Mouse (Mus musculus) gastrocnemius, postnatal 4 days (tissue): ENCODE measurements around the gene Trpv3. TPM values are rescaled to one million over a fixed set of nuclear protein-coding genes. Genes with fewer than 3 reads are reported as not detected.
A peak's percentile ranks its signal among the peaks of the same experiment; 100 is the strongest.

ENCODE experiments used
- DNase-seq, 2 experiments: peaks; one replicate each; pipeline ENCODE4 v3.0.0; 2021 to 2022; ENCODE audit warnings: low spot score in 2 of 2, mixed read lengths in 2 of 2
- long read RNA-seq, 2 experiments: library from polyadenylated mRNA; stranded (forward); transcript quantifications; one replicate each; pipeline ENCODE4 v2.0.0; 2021
- total RNA-seq, 2 experiments: library from RNA; stranded (reverse); gene quantifications; 2 replicates each; pipeline ENCODE4 v1.2.3; 2021

Trpv3 gene
- under 1 TPM in 1 of 2 experiments, not detected in 1; 0.05 TPM for total RNA-seq
- long read RNA-seq, experiment 1, partial matches to known transcripts = 0 of 1 reads
- long read RNA-seq, experiment 1, other reads (novel, unspliced or antisense) = 1 of 1 reads
- long read RNA-seq, experiment 2 = 0 reads

DNA sequence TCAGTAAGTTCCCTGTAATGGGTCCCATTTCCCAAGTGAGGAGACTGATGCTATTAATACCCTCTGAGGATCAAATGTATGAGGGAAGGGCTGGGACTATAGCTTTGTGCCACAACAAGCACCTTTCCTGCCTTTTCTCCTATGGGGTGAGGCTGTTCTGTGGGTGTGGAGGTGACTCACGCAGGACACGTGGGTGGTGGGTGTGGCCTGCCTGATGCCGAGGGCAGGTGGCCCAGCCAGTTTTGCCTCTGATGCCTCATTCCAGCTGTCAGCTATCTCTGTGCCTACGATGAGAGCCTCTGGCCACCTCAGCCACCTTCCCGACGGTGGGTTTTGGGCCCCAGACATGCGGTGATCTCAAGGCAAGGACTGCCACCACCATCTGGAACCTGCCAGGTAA lies at the start of gene Trpv3:
Trpv3 (plus strand) TSS at position 122 of the 400 bp plus-strand sequence.
- DNase-seq = no peak

DNA sequence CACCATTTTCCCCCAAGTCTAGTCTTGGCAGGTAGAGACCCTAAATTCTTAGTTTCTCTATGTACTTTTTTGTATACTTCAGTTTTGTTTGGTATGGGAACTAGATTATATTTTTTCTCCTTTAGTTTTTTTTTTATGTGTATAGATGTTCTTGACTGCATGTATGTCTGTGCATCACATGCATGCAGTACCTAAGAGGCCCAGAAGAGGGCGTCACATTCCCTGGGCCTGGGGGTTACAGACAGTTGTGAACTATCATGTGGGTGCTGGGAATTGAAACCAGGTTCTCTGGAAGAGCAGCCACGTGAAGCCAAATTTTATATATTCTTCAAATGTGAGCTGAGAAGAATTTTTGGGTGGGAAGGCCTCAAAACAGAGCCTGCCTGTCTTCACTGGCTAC lies 47.5 kb upstream of the Trpv3 start:
- no peak for DNase-seq

DNA sequence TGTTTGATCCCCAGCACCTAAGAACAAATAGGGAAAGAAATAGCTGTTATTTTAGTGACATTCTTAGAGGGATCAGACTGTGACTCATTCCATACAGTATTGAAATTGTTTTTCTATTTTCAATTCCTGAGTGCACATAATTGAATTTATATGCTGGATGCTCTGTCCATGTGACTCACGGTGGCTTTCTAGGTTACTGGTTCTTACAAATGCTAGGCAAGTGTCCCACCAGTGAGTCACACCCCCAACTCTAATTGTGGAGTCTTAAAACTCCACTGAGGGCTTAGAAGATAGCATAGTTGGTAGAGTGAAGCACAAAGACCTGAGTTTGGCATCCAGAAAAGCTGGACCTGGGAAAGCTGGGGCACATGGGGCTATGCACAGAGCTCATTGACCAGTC lies 46.5 kb upstream of the Trpv3 start:
- no peak for DNase-seq

DNA sequence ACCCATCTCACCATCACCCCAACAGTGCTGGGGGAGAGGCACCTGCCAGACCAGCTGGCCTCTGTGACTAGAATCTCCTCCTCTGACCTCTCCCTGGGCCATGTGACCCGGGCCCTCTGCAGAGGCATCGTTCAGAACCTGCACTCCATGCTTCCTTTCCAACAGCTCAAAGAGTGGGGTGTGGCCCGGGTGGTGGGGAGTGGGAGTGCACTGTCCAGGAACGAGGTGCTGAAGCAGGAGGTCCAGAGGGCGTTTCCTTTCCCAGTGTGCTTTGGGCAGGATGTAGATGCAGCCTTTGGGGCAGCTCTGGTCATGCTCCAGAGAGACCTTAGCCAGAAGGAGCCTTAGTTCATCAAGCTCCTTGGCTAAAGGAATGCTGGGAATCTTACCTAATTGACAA lies 44.3 kb upstream of the Trpv3 start:
- DNase-seq = no peak

DNA sequence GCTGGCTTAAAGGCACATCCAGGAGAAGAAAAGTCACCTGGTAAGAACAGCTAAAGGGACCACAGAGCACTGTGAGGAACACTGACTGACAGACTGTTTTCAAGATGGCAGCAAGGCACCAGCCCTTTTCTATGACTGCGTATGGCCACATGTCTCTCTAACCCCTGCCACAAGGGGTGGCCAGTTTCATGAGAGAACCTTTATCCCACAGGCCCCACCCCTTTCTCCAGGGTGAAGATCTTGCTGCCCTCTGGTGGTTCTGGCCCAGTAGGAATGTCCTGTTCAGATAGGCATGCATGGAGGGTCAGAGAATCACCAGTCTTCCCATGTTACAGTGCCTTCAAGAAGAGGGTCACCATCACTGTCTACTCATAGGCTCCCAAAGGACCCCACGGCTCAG lies 43.2 kb upstream of the Trpv3 start:
- no peak for DNase-seq

DNA sequence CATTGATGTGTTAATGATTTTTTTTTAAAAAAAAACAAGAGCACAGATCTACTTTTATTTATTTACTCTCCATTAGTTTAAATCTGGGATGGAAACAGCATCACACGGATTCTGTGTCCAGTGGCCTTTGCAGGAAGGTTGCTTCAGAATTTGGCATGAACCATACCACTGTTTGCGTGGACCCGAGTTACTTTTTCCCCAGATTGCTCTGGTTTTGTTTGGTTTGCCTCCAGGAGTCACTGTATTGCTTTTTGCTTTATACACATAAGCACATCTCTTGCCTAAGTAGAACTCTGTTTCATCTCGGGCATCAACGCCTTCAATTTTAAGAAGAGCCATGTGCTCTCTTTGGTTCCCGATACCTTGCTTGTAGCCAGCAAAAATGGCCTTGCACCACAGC lies 41.3 kb upstream of the Trpv3 start:
- no peak for DNase-seq

DNA sequence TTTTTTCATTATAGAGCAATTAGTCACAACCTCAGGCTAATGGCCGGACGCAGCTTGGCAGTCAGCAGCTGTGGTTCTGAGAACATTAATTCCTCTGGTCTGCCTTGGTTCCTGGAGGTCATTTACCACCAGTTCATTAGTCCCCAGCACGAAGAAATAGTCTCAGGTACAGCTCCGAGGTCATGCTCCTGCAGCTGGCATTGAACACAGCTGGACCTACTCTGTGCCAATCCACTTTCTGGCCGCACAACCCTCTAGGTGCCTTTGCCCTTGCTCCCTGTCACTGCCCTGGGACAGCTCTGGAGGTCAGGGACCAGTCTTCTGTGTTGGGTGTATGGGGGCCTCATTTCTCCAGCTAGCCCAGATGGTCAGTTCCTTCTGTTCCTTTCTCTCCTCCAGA lies 38.3 kb upstream of the Trpv3 start:
- no peak for DNase-seq

DNA sequence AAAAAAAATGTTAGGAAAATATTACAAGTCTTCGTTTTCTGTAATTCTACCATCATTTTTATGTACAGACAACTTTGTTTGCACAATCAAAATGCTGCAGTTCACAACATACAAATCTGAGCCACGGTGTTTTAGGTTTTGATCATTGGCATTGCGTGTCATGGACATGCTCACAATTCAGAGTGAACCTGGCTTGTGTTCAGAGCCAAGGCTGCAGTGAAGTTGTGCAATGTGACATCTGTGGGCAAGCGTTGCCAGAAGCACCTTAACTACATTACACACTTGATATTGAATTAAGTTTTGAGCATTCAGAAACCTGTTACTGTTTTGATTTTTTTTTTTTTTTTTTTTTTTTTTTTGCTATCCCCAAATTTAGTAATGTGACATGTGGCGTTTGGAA lies 37.1 kb upstream of the Trpv3 start:
- no peak for DNase-seq

DNA sequence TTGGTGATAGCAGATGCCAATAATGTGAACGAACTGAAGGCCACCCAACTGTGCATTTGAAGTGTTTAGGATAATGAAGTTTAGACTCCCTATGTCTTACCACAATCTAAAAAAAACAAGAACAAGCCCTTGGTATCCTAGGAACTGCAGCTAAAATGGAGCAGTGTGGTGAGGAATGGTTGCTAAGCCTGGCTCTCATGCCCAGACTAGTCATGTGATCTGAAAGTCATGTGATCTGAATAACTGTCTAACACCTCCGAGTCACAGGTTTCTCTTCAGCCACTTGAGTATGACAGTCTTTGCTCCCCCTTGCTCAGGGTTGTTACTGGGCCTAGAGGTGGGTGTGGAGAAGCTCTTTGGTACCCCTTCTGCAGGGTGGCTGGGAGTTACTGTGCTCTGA lies 34.7 kb upstream of the Trpv3 start:
- no peak for DNase-seq

DNA sequence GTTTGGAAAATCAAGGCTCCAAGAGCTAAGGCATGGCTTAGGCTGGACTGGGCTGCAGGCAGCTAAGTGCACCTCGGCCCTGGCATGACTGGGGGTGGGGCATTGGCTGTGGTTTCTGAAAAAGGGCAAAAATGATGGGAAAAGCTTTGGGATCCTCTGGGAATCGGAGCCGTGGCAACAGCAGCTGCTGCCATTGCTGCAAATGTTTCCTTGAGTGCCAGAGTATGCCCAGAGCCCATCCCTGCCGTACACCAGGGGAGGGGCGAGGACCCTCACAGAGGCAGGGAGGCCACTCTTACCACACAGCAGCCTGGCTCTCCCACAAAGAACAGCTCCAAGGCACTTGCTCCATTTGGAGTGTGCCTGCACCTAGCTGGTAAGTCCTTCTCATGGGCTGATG lies 33.2 kb upstream of the Trpv3 start, which contains the start of gene Trpv1:
Trpv1 (plus strand) TSS at position 301 of the 400 bp plus-strand sequence.
- DNase-seq = no peak

DNA sequence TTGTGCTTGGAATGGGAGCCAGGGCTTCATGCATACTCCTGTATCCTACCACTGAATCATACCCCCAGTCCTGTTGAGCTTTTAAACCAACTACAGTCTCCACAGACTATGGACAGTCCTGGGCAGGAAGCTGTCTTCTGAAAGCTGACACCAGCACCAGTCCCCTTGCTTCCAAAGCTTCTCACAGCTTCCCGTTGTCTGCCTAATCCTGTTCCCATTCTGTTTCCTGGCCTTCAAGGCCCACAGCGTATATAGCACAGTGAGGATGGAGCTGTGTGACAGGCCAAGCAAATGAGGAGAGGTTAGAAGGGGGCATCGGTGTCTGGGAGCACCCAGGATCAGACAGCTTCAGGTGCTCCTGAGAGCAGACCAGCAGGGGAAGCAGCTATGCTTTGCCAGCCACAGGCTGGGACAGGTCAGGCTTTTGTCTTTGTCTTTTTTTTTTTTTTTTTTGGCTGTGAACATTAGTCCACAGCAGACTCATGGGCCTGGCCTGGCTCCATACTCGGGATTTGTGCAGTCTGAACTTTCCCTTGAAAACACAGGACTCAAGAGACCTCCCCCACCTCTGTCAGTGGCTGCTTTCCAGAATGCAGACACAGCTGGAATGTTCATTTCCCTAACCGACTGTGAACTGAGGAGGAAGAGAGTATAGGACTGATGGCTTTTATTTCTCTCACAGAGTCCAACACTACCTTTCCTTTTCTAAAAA lies 31.0 kb upstream of the Trpv3 start:
- DNase-seq = peak; percentile 48 to 87

DNA sequence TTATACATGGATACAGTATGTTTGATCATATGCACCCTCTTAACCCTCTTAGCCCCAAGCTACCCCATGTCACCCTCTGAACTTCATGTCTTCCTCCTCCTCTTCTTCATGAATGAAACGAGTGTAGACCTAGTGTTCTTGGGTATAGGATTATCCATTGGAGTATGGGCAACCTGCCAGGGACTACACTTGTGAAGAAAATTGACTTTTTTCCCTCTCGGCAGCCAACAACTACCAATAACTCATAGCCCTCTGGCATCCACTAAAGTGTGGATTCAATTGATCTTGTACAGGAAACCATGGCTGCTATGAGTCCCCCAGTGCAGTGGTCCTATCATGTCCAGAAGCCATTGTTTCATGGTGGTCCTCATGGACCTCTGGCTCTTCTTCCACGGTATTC lies 30.5 kb upstream of the Trpv3 start:
- DNase-seq = peak in 1 of 2 experiments; percentile 28

DNA sequence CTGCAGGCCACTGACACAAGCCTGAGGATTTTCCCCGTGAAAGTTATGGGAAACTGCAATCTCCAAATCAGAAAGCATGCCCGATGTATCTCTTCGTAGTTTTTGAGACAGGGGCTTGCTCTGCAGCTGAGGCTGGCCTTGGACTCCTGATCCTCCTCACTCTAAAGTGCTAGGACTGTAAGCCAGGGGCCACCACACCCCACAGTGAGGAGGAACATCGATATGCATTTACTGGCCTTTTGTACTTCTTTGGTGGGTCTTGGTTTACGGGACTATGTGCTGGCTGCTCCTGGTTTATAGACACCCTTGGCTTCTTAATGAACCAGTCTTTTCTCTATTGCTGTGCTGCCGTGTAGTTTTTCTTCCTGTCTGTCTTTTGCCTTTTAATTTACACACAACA lies 25.0 kb upstream of the Trpv3 start:
- DNase-seq = no peak

DNA sequence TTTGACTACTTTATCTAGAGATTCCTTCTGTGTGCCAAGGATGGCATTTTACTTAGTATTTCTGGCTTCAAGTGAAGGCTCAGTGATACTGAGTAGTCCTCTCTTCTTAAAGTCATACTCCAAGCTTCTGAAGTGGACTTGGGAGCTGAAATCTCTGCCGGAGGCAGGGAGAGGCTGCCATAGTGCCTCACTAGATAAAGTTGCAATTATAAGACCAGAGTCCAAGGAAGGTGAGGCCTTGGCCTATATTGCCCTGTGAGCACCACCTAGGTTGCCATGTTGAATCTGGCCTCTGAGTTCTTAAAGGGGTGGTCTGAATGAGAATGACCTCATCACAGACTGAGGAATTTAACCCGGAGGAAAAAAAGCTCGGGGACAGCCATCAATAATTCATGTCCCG lies 24.4 kb upstream of the Trpv3 start:
- DNase-seq = no peak

DNA sequence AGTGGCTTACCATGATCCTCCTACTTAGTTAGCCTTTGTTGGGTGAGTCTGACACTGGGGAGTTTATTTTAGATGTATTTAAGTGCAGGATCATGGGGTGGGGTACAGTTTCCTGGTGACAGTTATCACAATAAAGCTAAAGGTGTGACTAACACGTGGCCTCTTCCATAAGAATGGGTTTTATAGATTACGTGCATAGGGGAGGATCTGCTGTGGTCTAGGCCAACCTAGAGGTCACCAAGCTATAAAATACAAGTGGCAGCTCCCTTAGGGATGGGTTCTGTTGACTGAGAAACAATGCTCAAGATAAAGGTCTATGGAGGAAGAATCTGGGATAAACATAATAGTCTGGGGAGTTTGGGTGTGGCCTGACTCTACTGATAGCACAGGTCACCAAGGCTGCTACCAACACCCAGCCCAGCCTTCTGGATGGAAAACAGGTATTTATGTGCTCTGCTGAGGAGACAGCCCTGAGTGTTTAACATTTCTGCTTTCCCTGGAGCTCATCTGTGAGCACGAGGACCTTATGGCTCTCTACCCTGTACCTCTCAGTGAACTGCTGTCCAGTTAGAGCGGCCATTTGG lies 9.7 kb upstream of the Trpv3 start:
- no peak for DNase-seq

DNA sequence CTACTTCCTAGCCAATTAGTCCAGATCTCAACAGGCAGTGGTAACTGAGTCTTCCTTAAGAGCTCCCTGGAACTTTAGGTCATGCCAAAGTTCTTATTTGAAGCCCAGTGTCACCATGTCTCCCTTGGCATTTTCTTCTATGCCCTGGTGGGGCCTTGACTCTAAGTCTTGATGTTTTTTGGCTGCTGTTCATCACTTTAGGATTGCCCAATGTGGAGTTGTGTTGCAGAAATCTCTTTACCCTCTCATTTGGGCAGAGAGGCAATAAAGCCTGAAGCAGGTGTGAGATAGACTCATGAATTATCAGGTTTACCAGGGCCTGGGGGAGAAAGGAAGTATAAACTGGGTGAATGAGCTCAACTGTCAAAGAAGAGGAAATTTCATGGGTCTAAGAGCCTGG lies 8.5 kb upstream of the Trpv3 start:
- DNase-seq = no peak

DNA sequence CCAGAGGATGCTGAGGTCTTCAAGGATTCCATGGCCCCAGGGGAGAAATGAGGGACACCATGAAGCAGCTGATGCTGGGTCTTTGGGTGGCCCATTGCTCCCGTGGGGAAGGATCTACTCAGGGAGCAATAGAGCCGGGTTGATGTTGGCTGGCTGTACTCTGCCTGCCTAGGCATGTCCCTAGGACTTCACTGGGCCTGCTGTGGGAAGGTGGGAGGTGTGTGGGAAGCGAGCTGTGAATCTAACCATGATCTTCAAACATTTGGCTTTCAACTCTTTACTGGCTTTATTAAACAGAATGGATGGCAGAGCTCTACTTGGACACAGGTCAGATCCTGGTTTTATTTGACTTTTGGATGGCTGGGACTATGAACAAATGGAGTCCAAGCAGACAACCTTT lies 6.7 kb upstream of the Trpv3 start:
- DNase-seq = no peak

DNA sequence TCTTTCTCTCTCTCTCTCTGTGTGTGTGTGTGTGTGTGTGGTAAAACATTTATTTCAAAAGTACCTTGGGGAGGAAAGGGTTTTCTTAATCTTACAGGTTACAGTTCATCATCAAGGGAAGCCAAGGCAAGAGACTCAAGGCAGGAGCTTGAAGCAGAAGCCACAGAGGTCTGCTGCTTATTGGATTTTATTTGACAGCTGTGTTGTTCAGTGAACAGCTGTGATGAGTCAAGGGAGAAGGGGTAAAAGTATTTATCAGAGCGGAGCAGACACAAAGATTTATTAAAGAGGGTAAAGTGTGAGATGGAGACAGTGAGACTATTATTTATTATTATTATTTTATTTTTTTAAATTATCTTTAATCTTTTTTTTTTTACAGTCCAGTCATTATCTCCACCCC lies 5.8 kb upstream of the Trpv3 start:
- no peak for DNase-seq

DNA sequence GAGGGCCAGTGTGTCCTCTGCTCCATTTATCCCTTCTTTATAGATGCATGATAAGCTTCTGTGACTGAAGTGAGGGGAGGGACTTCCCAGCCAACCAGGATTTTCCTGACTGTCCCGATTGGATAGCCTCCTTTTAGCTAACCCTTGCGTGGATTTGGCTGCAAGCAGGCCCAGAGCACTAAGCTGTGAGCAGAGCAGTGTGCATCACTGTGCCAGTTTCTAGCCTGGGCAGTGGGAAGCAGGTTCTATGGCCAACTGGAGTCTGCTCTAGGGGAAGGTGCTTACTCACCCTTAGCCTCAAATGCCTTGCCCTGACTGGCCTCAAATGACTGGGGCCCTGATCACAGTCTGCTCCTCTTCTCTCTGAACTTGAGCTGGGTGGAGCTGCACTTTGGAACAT lies 7.6 kb downstream of the Trpv3 start:
- DNase-seq = no peak

DNA sequence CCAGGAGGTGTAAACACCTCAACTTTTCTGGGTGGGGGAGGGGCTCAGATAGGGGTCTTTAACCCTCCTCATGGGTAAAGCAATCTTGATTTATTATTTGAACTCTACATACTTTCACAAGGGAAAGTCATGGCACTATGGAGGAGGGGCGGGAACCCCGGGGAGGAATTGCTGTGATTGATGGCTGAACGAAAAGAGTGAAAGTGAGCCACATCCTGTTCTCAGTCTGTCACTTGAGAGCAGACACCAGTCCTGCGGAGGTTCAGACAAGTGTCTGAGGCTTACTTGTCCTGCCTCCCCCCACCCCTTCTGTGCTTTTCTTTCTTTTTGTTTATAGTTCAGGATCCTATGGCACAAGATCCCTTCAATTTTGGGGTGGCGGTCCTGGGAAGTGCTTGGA lies 13.5 kb downstream of the Trpv3 start:
- no peak for DNase-seq

DNA sequence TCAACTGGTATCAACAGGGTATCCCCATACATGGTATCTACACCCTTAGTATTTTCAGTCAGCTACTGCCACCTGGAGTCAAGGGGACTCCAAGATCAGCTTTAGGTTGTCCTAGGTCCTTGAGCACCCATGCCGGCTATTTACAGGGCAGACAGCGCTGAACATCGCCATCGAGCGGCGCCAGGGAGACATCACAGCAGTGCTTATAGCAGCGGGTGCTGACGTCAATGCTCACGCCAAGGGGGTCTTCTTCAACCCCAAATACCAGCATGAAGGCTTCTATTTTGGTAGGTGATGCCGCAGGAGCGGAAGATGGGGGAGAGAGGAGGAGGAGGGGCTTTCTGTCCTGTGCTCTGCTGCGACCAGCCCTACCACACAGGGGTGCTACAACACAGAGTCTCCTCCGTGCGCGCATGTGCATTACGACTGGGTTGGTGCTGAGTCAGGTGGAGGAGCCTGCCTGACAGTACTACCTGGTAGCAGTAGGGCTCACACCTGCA lies 14.4 kb downstream of the Trpv3 start:
- peak in 1 of 2 experiments; percentile 46 for DNase-seq

DNA sequence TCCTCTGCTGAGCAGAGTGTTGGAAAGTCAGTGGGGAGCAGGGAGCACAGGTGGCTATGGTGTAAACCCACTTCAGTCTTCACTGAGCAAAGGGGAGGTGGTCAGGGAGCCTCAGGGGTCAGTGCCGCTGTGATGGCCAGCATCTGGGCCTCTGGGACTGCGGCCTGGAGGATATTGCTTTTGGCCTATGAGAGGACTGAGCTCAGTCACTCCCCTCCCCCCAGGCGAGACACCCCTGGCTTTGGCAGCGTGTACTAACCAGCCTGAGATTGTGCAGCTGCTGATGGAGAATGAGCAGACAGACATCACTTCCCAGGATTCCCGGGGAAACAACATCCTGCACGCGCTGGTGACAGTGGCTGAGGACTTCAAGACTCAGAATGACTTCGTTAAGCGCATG lies 16.2 kb downstream of the Trpv3 start:
- DNase-seq = no peak

DNA sequence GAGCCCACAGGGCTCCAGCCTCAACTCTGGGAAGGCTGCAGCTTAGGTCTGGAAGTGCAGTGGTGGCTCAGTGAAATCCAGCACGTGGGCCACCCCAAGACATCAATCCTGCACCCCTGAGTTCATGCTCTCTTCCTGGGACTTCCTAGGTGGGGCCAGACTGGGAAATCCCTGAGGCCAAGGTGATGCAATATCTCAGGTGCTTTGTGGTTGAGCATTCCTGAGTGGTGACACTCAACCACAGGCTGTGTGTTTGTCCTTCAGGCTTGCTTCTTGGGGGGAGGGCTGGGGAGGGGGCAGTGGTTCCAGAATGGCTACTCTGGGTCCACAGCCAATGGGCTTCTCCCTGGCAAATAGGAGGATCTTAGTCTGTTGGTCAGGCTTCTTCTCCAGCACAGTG lies 16.7 kb downstream of the Trpv3 start:
- DNase-seq = no peak
